Mouse (Mus musculus) hindbrain, postnatal 0 days (tissue): Measurements from ENCODE around the gene Rgl1. TPM values are rescaled to one million over a fixed set of nuclear protein-coding genes. Genes with fewer than 3 reads are reported as not detected.

Experiments used
- ATAC-seq: fragments of 200-750 bp; cut with Nextera tagmentation; 2 replicates; pipeline ENCODE4 v1.8.0; 2017; ENCODE audit warnings: mild to moderate bottlenecking, moderate TSS enrichment, moderate library complexity
- DNase-seq: peaks from one replicate; pipeline ENCODE4 v3.0.0-alpha.2; 2015; ENCODE audit warnings: low spot score
- H3K27ac ChIP-seq: fragments of 300-500 bp; sonication (generic); 2 replicates; pipeline ENCODE4 v1.5.1; 2014; ENCODE audit warnings: mild to moderate bottlenecking
- H3K27me3 ChIP-seq: fragments of 300-500 bp; sonication (generic); 2 replicates; pipeline ENCODE4 v1.6.1; 2014; ENCODE audit warnings: low read length, mixed read lengths; ENCODE audit not compliant: insufficient read depth
- H3K36me3 ChIP-seq: fragments of 300-500 bp; sonication (generic); 2 replicates; pipeline ENCODE4 v1.6.1; 2014; ENCODE audit warnings: low read length, mixed read lengths; ENCODE audit not compliant: insufficient read depth
- H3K4me1 ChIP-seq: fragments of 300-500 bp; sonication (generic); 2 replicates; pipeline ENCODE4 v1.6.1; 2014; ENCODE audit warnings: antibody characterized with exemption, low read length, mixed read lengths; ENCODE audit not compliant: insufficient read depth
- H3K4me2 ChIP-seq: fragments of 300-500 bp; sonication (generic); 2 replicates; pipeline ENCODE4 v1.6.1; 2014; ENCODE audit warnings: low read depth, mild to moderate bottlenecking, low read length, moderate library complexity, mixed read lengths
- H3K4me3 ChIP-seq: fragments of 300-500 bp; sonication (generic); 2 replicates; pipeline ENCODE4 v1.5.1; 2014; ENCODE audit warnings: low read length
- H3K9ac ChIP-seq: fragments of 300-500 bp; sonication (generic); replicated peaks from 2 replicates; pipeline ENCODE4 v1.6.1; 2014; ENCODE audit warnings: mild to moderate bottlenecking, low read length, moderate library complexity, mixed read lengths
- H3K9me3 ChIP-seq: fragments of 300-500 bp; sonication (generic); 2 replicates; pipeline ENCODE4 v1.6.1; 2016; ENCODE audit warnings: low read length, mixed read lengths
- CTCF ChIP-seq: IDR thresholded peaks from 2 replicates; pipeline ENCODE4 v1.5.1; 2016; ENCODE audit warnings: antibody characterized with exemption, control low read depth, low read depth
- WGBS: fragments of 180-500 bp; shearing (Covaris S2); extraction: QIAGEN DNeasy Blood & Tissue Kit; methylation state at CpG from one replicate; pipeline ENCODE4 v1.1.7; 2014; 5-methylcytosine and 5-hydroxymethylcytosine counted together
- polyA plus RNA-seq: library from polyadenylated mRNA; unstranded; fragments of >200 nt; fragmentation: Nextera tagmentation; extraction: Ambion mirVana; gene quantifications from 2 replicates; pipeline ENCODE4 v1.2.1, GENCODE M21; 2015
- total RNA-seq: library from RNA; depleted of rRNA; stranded (reverse); fragments of >200 nt; gene quantifications from 2 replicates; pipeline ENCODE4 v1.2.3, GENCODE M21; 2014

Gene Rgl1
- total and polyA plus RNA-seq, 2 experiments from 2014 or later = 16.1 to 17.0 TPM

GRCm38 (mm10) chr1:152543449-152544159 is 222.5 kb downstream of the Rgl1 start:
- Histone ChIP-seq H3K9me3 (no peaks in the 10 kb centered on the region), H3K9ac (no peak overlapping the region), H3K27me3 (no peaks in the 10 kb centered on the region), H3K4me3 (no peak overlapping the region), H3K4me2 (no peak overlapping the region), H3K36me3 (peaks cover 2% of the 10 kb centered on the region; the same call in 1 of the 2 replicates), H3K27ac (no peak overlapping the region), H3K4me1 (no peaks in the 10 kb centered on the region)
- DNase-seq (no peak), ATAC-seq (no peak)
- WGBS = 93% methylated on average over 2 of the region's 2 CpGs
- TF ChIP-seq CTCF = no peak

GRCm38 (mm10) chr1:152542747-152543378 is 223.3 kb downstream of the Rgl1 start:
- no peak for ATAC-seq
- H3K4me3 ChIP-seq = no peak overlapping the region
- WGBS = 95% methylated on average over 6 of the region's 6 CpGs

GRCm38 (mm10) chr1:152540304-152540887 is 225.8 kb downstream of the Rgl1 start:
- no peaks in the 10 kb centered on the region for H3K4me1 ChIP-seq
- WGBS = 94% methylated on average over 3 of the region's 3 CpGs
- H3K9me3 ChIP-seq = no peaks in the 10 kb centered on the region
- H3K4me2 ChIP-seq = no peak overlapping the region
- H3K9ac ChIP-seq = no peak overlapping the region
- DNase-seq = no peak
- H3K36me3 ChIP-seq = no peaks in the 10 kb centered on the region; the same call in 1 of the 2 replicates
- no peak for TF ChIP-seq CTCF
- ATAC-seq = no peak
- H3K27me3 ChIP-seq = no peaks in the 10 kb centered on the region
- no peak overlapping the region for H3K27ac ChIP-seq
- no peak overlapping the region for H3K4me3 ChIP-seq

More at GRCm38 (mm10) chr1:152542747-152543378, 223.3 kb downstream of the Rgl1 start:
- H3K36me3 ChIP-seq = no peaks in the 10 kb centered on the region; the same call in 1 of the 2 replicates
- H3K4me2 ChIP-seq = no peak overlapping the region
- no peak overlapping the region for H3K27ac ChIP-seq
- no peaks in the 10 kb centered on the region for H3K27me3 ChIP-seq
- H3K4me1 ChIP-seq = no peaks in the 10 kb centered on the region
- no peak for DNase-seq
- no peak for TF ChIP-seq CTCF
- no peak overlapping the region for H3K9ac ChIP-seq
- no peaks in the 10 kb centered on the region for H3K9me3 ChIP-seq

- no peak overlapping the region for H3K27ac ChIP-seq
- H3K27me3 ChIP-seq = no peaks in the 10 kb centered on the region
- H3K4me3 ChIP-seq = no peak overlapping the region
- no peak for TF ChIP-seq CTCF
- H3K9ac ChIP-seq = no peak overlapping the region
- ATAC-seq (no peak), DNase-seq (no peak)
- WGBS = 90% methylated on average over 4 of the region's 4 CpGs
- no peak overlapping the region for H3K4me2 ChIP-seq
- no peaks in the 10 kb centered on the region for H3K9me3 ChIP-seq
- no peaks in the 10 kb centered on the region; the same call in 1 of the 2 replicates for H3K36me3 ChIP-seq
- H3K4me1 ChIP-seq = no peaks in the 10 kb centered on the region
Measured at GRCm38 (mm10) chr1:152538817-152539216, 227.3 kb downstream of the Rgl1 start.

- TF ChIP-seq CTCF = no peak
- no peak overlapping the region for H3K27ac ChIP-seq
Measured at GRCm38 (mm10) chr1:152537186-152537585, 229.0 kb downstream of the Rgl1 start.

GRCm38 (mm10) chr1:152536416-152537018 is 229.6 kb downstream of the Rgl1 start:
- peak; percentile 41 for ATAC-seq
- no peak for TF ChIP-seq CTCF
- DNase-seq = peak; percentile 45

More at GRCm38 (mm10) chr1:152537186-152537585, 229.0 kb downstream of the Rgl1 start:
- no peak overlapping the region for H3K4me3 ChIP-seq
- H3K9ac ChIP-seq = no peak overlapping the region
- no peak overlapping the region for H3K4me2 ChIP-seq
- WGBS = 59% methylated on average over 13 of the region's 13 CpGs
- H3K4me1 ChIP-seq = no peaks in the 10 kb centered on the region
- H3K27me3 ChIP-seq = no peaks in the 10 kb centered on the region
- ATAC-seq = peak; percentile 72
- DNase-seq = no peak
- H3K9me3 ChIP-seq = no peaks in the 10 kb centered on the region
- no peaks in the 10 kb centered on the region for H3K36me3 ChIP-seq

More at GRCm38 (mm10) chr1:152536416-152537018, 229.6 kb downstream of the Rgl1 start:
- no peaks in the 10 kb centered on the region for H3K4me1 ChIP-seq
- no peak overlapping the region for H3K4me3 ChIP-seq
- H3K9ac ChIP-seq = no peak overlapping the region
- no peaks in the 10 kb centered on the region for H3K36me3 ChIP-seq
- 47% methylated on average over 16 of the region's 16 CpGs for WGBS
- H3K4me2 ChIP-seq = no peak overlapping the region
- H3K27me3 ChIP-seq = no peaks in the 10 kb centered on the region
- no peaks in the 10 kb centered on the region for H3K9me3 ChIP-seq
- no peak overlapping the region for H3K27ac ChIP-seq
